Comparison of ENCODE assay signal across 14 mouse cellular contexts in the genomic region with DNA sequence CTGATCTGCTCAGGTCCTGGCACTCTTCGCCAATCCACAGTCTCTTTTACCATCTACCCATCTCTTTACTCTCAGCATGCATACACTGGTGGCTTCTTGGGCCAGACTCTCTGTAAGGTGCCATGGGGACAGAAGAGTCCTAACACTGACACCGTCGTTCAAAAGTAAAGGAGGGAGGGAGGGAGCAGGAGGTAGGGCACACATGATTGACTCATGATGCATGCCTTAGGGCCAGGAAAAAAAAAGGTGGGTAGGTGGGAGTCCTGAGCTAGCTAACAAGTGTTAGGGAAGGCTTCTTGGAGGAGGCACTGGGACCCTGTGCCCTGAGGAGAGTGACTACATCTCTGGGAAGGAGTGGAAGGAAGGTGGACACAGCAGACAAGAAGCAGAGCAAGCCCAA. TPM values are rescaled to one million over a fixed set of nuclear protein-coding genes. Genes with fewer than 3 reads are reported as not detected.
DNase-seq lines count a peak whose midpoint lies in the region; ATAC-seq lines count a peak whose summit lies in the region.
"Had no signal": no experiment of that assay in that cellular context is flagged by ENCODE, and none has a peak within 500 bp of the region (broad histone marks: within the 10 kb centered on the region; RNA-seq: fewer than 3 reads in every experiment).

No protein-coding gene starts in this region.

- peaks cover 78% of the 10 kb centered on the region for H3K27me3 ChIP-seq in embryonic facial prominence, embryonic 12.5 days
- peaks cover 40% of the 10 kb centered on the region for H3K27me3 ChIP-seq in embryonic facial prominence, embryonic 15.5 days
- peaks cover 78% of the 10 kb centered on the region for H3K27me3 ChIP-seq in hindbrain, embryonic 12.5 days
- H3K27me3 ChIP-seq in midbrain, embryonic 15.5 days (replicated peaks): 0 out of 2 replicates have a peak, but pooled peaks cover 3% of the 10 kb centered on the region

- no peak overlapping the region for H3K9ac ChIP-seq in embryonic facial prominence, embryonic 12.5 days
- no peak overlapping the region for H3K9ac ChIP-seq in embryonic facial prominence, embryonic 15.5 days
- peak overlapping the region; percentile 35; the same call in 1 of the 2 replicates for H3K9ac ChIP-seq in hindbrain, embryonic 12.5 days
- no peak overlapping the region for H3K9ac ChIP-seq in midbrain, embryonic 15.5 days

- WGBS in embryonic facial prominence, embryonic 12.5 days: 60% methylated on average over 3 of the region's 3 CpGs
- WGBS in embryonic facial prominence, embryonic 15.5 days: 63% methylated on average over 3 of the region's 3 CpGs
- WGBS in hindbrain, embryonic 12.5 days: 66% methylated on average over 3 of the region's 3 CpGs
- 64% methylated on average over 3 of the region's 3 CpGs for WGBS in midbrain, embryonic 15.5 days

- no peak overlapping the region for H3K27ac ChIP-seq in embryonic facial prominence, embryonic 12.5 days
- H3K27ac ChIP-seq in embryonic facial prominence, embryonic 15.5 days (replicated peaks): no peak overlapping the region
- no peak overlapping the region for H3K27ac ChIP-seq in hindbrain, embryonic 12.5 days
- no peak overlapping the region for H3K27ac ChIP-seq in midbrain, embryonic 15.5 days
- H3K27ac ChIP-seq: macrophage had no signal

- H3K4me3 ChIP-seq in embryonic facial prominence, embryonic 12.5 days: peak overlapping the region; percentile 55; the same call in 1 of the 2 replicates
- peak overlapping the region; percentile 69 for H3K4me3 ChIP-seq in embryonic facial prominence, embryonic 15.5 days (replicated peaks)
- H3K4me3 ChIP-seq in hindbrain, embryonic 12.5 days: peak overlapping the region; percentile 78
- H3K4me3 ChIP-seq in midbrain, embryonic 15.5 days: peak overlapping the region; percentile 90

- peaks cover 30% of the 10 kb centered on the region for H3K4me1 ChIP-seq in embryonic facial prominence, embryonic 12.5 days
- H3K4me1 ChIP-seq in embryonic facial prominence, embryonic 15.5 days: peaks cover 60% of the 10 kb centered on the region
- H3K4me1 ChIP-seq in hindbrain, embryonic 12.5 days: peaks cover 59% of the 10 kb centered on the region
- H3K4me1 ChIP-seq in midbrain, embryonic 15.5 days: peaks cover 63% of the 10 kb centered on the region

- H3K9me3 ChIP-seq in embryonic facial prominence, embryonic 12.5 days: no peaks in the 10 kb centered on the region
- H3K9me3 ChIP-seq in embryonic facial prominence, embryonic 15.5 days (replicated peaks): no peaks in the 10 kb centered on the region
- H3K9me3 ChIP-seq in hindbrain, embryonic 12.5 days (replicated peaks): no peaks in the 10 kb centered on the region
- H3K9me3 ChIP-seq in midbrain, embryonic 15.5 days: no peaks in the 10 kb centered on the region

- peak overlapping the region; percentile 99; the same call in 1 of the 2 replicates for H3K4me2 ChIP-seq in embryonic facial prominence, embryonic 12.5 days (replicated peaks)
- peak overlapping the region; percentile 99 for H3K4me2 ChIP-seq in embryonic facial prominence, embryonic 15.5 days (replicated peaks)
- peak overlapping the region; percentile 99 for H3K4me2 ChIP-seq in hindbrain, embryonic 12.5 days (replicated peaks)
- peak overlapping the region; percentile 93 for H3K4me2 ChIP-seq in midbrain, embryonic 15.5 days

- ATAC-seq in embryonic facial prominence, embryonic 12.5 days (ENCODE audit: insufficient number of reproducible peaks, insufficient read depth, low FRiP score, low TSS enrichment): no peak
- no peak for ATAC-seq in embryonic facial prominence, embryonic 15.5 days (ENCODE audit: insufficient number of reproducible peaks, low FRiP score, low TSS enrichment, low read depth)
- ATAC-seq in hindbrain, embryonic 12.5 days (ENCODE audit: low FRiP score): no peak
- ATAC-seq in midbrain, embryonic 15.5 days (replicated peaks): no peak

- H3K36me3 ChIP-seq in embryonic facial prominence, embryonic 12.5 days: no peaks in the 10 kb centered on the region
- H3K36me3 ChIP-seq in embryonic facial prominence, embryonic 15.5 days: no peaks in the 10 kb centered on the region
- no peaks in the 10 kb centered on the region for H3K36me3 ChIP-seq in hindbrain, embryonic 12.5 days
- H3K36me3 ChIP-seq in midbrain, embryonic 15.5 days (replicated peaks): no peaks in the 10 kb centered on the region

- no peak for DNase-seq in frontal cortex, postnatal 14 days (ENCODE audit: low spot score in 2 of 2)
- DNase-seq in layer of hippocampus, adult 9-10 months (ENCODE audit: low spot score): no peak
- DNase-seq in adrenal gland, postnatal 36 days: no peak
- DNase-seq: adrenal gland, adult 2 months; gastrocnemius, postnatal 14 days; kidney, adult 18-20 months; right cerebral cortex, postnatal 14 days had no signal

RNA-seq across cellular contexts. Expression of gene Foxo6, which starts 1.9 kb away (rescaled TPM):
- 0.46 and 0.47 TPM in 2 replicates for polyA plus RNA-seq in embryonic facial prominence, embryonic 12.5 days (2016; fragmentation: Nextera tagmentation; extraction: Ambion mirVana)
- 0.95 and 1.0 TPM in 2 replicates for polyA plus RNA-seq in embryonic facial prominence, embryonic 15.5 days (2015; fragmentation: Nextera tagmentation; extraction: Ambion mirVana)
- 0.48 and 0.90 TPM in 2 replicates for polyA plus RNA-seq in hindbrain, embryonic 12.5 days (2016; fragmentation: Nextera tagmentation; extraction: Ambion mirVana)
- polyA plus RNA-seq in midbrain, embryonic 15.5 days (2015; fragmentation: Nextera tagmentation; extraction: Ambion mirVana): 1.2 and 1.3 TPM in 2 replicates
- 1 to 10 TPM in 1 of 2 experiments, under 1 TPM in 1; 0.76 to 1.2 TPM for total RNA-seq in adrenal gland, postnatal 36 days (2021)
- total RNA-seq: neutrophil, adult 5-6 weeks had no signal
- polyA plus RNA-seq: liver, embryonic 16.5 days; macrophage had no signal
